Mouse (Mus musculus) gastrocnemius, postnatal 4 days (tissue): Measurements from ENCODE around the gene Fam213a. TPM values are rescaled to one million over a fixed set of nuclear protein-coding genes. Genes with fewer than 3 reads are reported as not detected.
"Not testable (repeated sequence)": the region's sequence is repeated elsewhere in the genome, so short reads cannot be mapped to it uniquely, and the experiment has no call there.

Experiments used
- DNase-seq, 2 experiments: peaks; one replicate each; pipeline ENCODE4 v3.0.0; 2021 to 2022; ENCODE audit warnings: low spot score in 2 of 2, mixed read lengths in 2 of 2
- long read RNA-seq, 2 experiments: library from polyadenylated mRNA; stranded (forward); transcript quantifications; one replicate each; pipeline ENCODE4 v2.0.0; 2021
- total RNA-seq, 2 experiments: library from RNA; stranded (reverse); gene quantifications; 2 replicates each; pipeline ENCODE4 v1.2.3; 2021

The Fam213a gene
- 10 to 100 TPM in 1 of 2 experiments, 1 to 10 TPM in 1; 9.2 to 16.2 TPM for total RNA-seq
- long read RNA-seq, experiment 1, transcript Fam213a-202 (6 exons, 1,567 nt) = minor isoform, 6 of 32 reads
- long read RNA-seq, experiment 1, transcript Fam213a-201 (6 exons, 1,537 nt) = major isoform, 18 of 32 reads
- long read RNA-seq, experiment 1, partial matches to known transcripts = 0 of 32 reads
- long read RNA-seq, experiment 1, other reads (novel, unspliced or antisense) = 7 of 32 reads
- long read RNA-seq, experiment 2, transcript Fam213a-201 (6 exons, 1,537 nt) = major isoform, 19 of 34 reads
- long read RNA-seq, experiment 2, partial matches to known transcripts = 0 of 34 reads
- long read RNA-seq, experiment 2, other reads (novel, unspliced or antisense) = 11 of 34 reads

GRCm38 (mm10) chr14:41013630-41014613, at the start of gene Fam213a:
Gene Fam213a, minus strand, starts transcription at chr14:41013788.
- DNase-seq = peak; percentile 50 to 78

- not testable (repeated sequence) for DNase-seq
Measured at GRCm38 (mm10) chr14:41053190-41053589, 39.6 kb upstream of the Fam213a start.

GRCm38 (mm10) chr14:41052481-41052880, 38.9 kb upstream of the Fam213a start:
- DNase-seq = no peak

DNA sequence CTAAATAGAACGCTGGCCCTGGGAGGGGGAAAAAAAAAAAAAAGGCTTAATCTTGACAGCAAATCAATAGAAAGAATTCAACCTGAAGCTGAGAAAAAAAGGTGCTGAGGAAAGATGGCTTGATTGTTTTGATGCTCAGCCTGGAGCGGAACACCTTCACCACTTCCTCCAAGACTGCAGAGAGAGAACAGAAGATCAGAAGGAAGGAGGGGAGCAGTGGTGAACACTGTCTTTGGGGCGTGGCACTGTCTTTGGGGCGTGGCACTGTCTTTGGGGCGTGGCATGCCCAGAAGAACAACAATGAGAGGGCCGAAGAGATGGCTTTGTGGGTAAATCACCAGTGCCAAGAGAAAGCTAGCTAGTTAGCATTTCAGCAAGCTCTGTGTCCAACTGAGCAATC, 36.9 kb upstream of the Fam213a start:
- DNase-seq = no peak

GRCm38 (mm10) chr14:41047402-41047801, 33.8 kb upstream of the Fam213a start:
- no peak for DNase-seq

GRCm38 (mm10) chr14:41035146-41035798, 21.7 kb upstream of the Fam213a start:
- peak in 1 of 2 experiments; percentile 34 for DNase-seq

DNA sequence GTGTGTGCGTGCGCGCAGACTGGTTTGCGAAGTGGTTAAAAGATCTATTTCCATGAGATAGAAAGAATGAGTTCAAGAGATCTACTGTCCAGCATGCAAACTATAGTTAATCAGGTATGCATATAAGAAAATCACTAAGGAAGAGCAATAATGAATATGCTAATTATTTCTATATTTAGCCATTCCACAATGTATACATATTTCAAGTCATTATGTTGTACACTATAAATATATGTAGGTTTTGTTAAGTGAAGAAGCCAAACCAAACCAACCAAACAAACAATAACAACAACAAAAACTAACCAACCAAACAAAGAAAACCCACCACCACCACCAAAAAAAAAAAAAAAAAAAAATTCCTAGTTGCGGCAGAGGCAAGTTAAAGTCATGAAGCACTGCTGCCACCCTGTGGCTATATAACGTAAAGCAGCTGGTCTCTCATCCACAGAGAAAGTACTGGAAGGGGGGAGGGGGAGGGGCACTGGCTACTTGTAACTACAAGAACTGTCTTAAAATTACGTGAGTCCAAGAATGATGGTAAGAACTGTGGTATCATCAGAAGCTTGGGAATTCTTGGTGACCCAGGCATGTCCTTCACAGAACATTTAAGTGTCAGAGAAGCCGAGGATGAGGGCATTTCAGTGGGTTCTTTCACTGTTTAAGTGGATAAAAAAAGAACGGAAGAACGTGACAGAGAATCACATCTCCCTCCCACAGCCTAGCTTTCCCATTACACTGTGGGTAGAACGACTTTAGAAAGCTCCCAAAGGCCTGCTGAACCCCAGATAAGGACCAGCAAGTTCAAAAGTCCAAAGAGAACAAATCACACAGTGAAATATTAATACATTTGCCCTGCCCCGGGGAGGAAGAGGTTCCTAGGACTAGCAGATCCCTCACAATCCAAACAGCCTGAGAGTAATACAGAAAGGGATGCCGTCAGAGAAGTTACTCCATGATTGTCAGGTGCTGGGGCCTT, 19.8 kb upstream of the Fam213a start:
- peak; percentile 62 to 74 for DNase-seq

- DNase-seq = no peak
Measured at GRCm38 (mm10) chr14:41030989-41031513, 17.5 kb upstream of the Fam213a start.

DNA sequence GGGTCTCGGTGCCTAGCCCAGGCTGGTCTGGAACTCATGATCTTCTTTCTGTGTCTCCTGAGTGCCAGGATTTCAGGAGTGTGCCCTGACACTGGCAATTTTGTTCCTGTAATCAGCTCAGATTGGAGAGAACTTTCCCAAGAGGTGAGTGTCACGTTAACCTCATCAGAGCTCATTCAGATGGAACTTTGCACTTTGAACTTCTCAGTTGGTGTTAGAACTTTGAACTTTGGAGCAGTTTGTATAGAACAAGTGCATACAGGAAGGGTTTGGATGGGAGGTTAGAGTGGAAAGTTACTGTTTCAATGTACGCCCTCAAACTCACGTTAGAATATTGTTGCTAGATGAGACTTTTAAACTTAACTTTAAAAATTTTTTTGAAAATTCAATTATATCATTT, 15.7 kb upstream of the Fam213a start:
- DNase-seq = no peak

GRCm38 (mm10) chr14:41025594-41026284, 12.2 kb upstream of the Fam213a start:
- DNase-seq = no peak

- no peak for DNase-seq
Measured at GRCm38 (mm10) chr14:41025087-41025486, 11.5 kb upstream of the Fam213a start.

DNA sequence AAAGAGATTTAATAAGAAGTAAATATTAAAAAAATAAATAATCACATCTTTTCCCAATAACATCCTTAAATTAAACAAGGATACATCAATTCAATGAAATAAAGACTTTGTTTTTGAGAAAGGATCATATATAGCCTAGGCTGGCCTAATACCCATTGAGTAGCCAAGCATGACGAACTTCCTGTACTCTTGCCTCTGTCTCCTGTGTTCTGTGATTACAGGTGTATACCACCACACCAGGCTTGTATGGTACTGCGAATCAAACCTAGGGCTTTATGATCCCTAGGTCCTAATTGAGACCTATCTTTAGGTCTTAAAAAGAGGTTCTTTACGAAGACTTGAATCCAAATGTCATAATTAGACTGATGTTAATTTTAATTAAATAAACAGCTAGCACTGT, 7.7 kb upstream of the Fam213a start:
- no peak for DNase-seq

DNA sequence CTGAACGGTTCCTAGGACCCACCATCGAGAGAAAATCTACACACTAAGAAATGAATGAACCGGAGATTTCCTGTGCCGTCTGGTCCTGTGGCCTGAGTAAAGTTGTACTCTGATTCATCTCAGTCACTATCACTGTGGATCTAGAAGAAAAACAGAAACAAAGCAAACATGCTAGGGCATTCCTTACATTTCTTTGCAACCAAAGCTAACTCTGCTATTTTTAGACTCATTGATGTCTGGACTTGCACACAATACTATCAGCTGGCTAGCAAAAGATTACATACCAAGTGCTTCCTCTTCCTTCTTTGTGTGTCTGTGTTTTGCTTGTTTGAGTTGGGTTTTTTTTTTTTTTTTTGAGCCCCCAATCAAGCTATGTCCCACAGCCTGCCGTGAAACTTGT, 3.9 kb upstream of the Fam213a start:
- no peak for DNase-seq

DNA sequence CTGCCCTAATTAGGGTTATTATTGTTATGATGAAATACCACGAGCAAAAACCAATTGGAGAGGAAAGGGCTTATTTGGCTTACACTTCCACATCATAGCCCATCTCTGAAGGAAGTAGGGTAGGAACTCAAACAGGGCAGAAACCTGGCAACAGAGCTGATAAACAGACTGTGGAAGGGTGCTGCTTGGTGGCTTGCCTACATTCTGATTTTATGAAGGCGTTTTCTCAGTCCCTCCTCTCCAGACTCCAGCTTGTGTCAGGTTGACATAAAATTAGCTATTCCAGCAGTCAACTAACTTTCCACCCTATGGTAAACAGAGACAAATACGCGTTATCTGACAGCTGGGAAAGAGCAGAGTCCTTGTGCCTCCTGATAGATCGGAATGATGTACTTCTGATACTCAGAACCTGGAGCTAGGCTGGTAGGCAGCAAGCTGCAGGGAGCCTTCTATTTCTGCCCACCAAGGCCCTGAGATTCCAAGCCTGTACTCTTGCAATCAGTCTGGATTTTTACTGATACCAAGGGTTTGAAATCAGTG, 1.2 kb upstream of the Fam213a start:
- no peak for DNase-seq

- no peak for DNase-seq
Measured at GRCm38 (mm10) chr14:41013143-41013542, 445 bp downstream of the Fam213a start.

DNA sequence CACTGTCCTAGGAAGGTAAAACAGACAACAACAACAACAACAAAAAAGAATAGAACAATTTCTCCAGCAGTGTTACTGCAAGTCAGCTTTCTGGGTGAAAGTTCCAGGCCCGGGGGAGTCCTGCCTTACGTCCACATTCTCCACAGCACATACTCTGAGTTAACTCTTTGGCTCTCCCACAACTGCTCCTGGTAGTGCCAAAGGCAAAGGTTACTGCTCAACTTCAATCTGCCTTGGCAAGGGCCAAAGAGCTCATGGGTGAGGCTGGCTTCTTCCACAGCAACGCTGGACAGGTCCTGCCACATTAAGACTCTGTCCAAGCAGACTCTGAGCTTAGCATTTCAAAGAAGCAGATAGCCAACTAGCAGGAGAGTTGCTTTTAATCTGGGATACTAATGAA, 1.7 kb downstream of the Fam213a start:
- no peak for DNase-seq

DNA sequence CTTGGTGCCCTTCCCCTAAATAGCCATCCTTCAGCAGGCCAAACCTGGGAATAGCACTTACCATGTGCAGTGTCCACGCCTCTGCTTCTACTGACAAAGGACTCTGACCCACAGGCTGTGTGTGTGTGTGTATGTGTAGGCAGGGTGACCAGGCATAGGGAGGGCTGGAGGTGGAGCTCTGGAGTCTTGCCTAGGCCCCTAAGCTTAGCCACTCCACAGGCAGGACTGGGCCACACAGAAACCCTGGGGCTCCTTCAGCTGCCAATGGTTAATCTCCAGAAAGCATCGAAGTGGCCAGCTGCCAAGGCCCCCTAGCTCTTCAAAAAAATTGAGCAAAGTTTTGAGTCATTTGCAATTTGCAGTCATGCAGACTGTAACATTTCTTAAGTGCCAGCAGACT, 5.5 kb downstream of the Fam213a start:
- DNase-seq = no peak

GRCm38 (mm10) chr14:41007641-41008040, 5.9 kb downstream of the Fam213a start:
- no peak for DNase-seq

DNA sequence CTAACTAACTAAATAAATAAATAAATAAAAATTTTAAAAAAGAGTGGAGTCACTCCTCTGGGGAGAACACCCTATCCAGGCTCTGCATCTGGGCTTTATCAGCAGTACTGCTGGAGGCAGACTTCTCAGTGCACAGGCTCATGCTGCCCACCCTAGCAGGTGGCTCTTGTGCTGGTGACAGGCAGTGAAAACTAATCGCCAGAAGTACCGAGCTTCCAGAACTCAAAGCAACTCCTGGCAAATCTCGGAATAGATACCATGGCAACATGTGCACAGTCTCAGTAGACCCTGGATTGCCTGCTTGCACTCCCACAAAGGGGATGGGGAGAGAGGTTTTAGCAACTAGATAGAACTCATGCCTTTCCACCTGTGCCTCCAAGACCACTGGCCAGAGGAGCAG, 6.7 kb downstream of the Fam213a start:
- no peak for DNase-seq
